Mouse (Mus musculus): ENCODE data around the gene Ube2e2.

- TF ChIP-seq CTCF (IDR thresholded peaks at IDR 0.05; ENCODE audit: extremely low read depth, insufficient read depth, insufficient read length, insufficient replicate concordance) (no peak), POLR2A (IDR thresholded peaks at IDR 0.05; ENCODE audit: low read depth, low read length) (no peak)
Observed at GRCm38 (mm10) chr14:18776132-18776531, 117.9 kb downstream of the Ube2e2 start.

All from spleen, adult 2 months (tissue).